Mouse (Mus musculus) neural tube, embryonic 14.5 days (tissue): ENCODE results near the gene Haspin. TPM values are rescaled to one million over a fixed set of nuclear protein-coding genes. Genes with fewer than 3 reads are reported as not detected.

Experiments used
- ATAC-seq: fragments of 200-750 bp; cut with Nextera tagmentation; 2 replicates; pipeline ENCODE4 v1.8.0; 2017; ENCODE audit warnings: low read depth, mild to moderate bottlenecking, moderate TSS enrichment, moderate library complexity
- H3K27ac ChIP-seq: fragments of 300-500 bp; sonication (generic); 2 replicates; pipeline ENCODE4 v1.5.1; 2014; ENCODE audit warnings: low read depth, mild to moderate bottlenecking, control low read depth, low read length, moderate library complexity, mixed read lengths
- H3K27me3 ChIP-seq: fragments of 300-500 bp; sonication (generic); 2 replicates; pipeline ENCODE4 v1.6.1; 2014; ENCODE audit warnings: low read length; ENCODE audit not compliant: control insufficient read depth, insufficient read depth
- H3K36me3 ChIP-seq: fragments of 300-500 bp; sonication (generic); 2 replicates; pipeline ENCODE4 v1.6.1; 2014; ENCODE audit warnings: low read length, mixed read lengths; ENCODE audit not compliant: control insufficient read depth, insufficient read depth
- H3K4me1 ChIP-seq: fragments of 300-500 bp; sonication (generic); 2 replicates; pipeline ENCODE4 v1.6.1; 2014; ENCODE audit warnings: low read length; ENCODE audit not compliant: control insufficient read depth, insufficient read depth
- H3K4me2 ChIP-seq: fragments of 300-500 bp; sonication (generic); 2 replicates; pipeline ENCODE4 v1.6.1; 2014; ENCODE audit warnings: mild to moderate bottlenecking, low read depth, low read length, control low read depth
- H3K4me3 ChIP-seq: fragments of 300-500 bp; sonication (generic); 2 replicates; pipeline ENCODE4 v1.5.1; 2014; ENCODE audit warnings: low read depth, low read length, control low read depth, mixed read lengths
- H3K9ac ChIP-seq: fragments of 300-500 bp; sonication (generic); replicated peaks from 2 replicates; pipeline ENCODE4 v1.6.1; 2014; ENCODE audit warnings: low read depth, mild to moderate bottlenecking, control low read depth, low read length, mixed read lengths
- H3K9me3 ChIP-seq: fragments of 300-500 bp; sonication (generic); 2 replicates; pipeline ENCODE4 v1.6.1; 2016; ENCODE audit warnings: low read length; ENCODE audit not compliant: control insufficient read depth
- WGBS: fragments of 180-500 bp; shearing (Covaris S2); extraction: QIAGEN DNeasy Blood & Tissue Kit; methylation state at CpG from one replicate; pipeline ENCODE4 v1.1.7; 2014; 5-methylcytosine and 5-hydroxymethylcytosine counted together
- polyA plus RNA-seq: library from polyadenylated mRNA; unstranded; fragments of >200 nt; fragmentation: Nextera tagmentation; extraction: Ambion mirVana; gene quantifications from 2 replicates; pipeline ENCODE4 v1.2.1, GENCODE M21; 2014

Gene Haspin
- polyA plus RNA-seq, 1 experiment from 2014 or later, result 1.4 TPM

DNA sequence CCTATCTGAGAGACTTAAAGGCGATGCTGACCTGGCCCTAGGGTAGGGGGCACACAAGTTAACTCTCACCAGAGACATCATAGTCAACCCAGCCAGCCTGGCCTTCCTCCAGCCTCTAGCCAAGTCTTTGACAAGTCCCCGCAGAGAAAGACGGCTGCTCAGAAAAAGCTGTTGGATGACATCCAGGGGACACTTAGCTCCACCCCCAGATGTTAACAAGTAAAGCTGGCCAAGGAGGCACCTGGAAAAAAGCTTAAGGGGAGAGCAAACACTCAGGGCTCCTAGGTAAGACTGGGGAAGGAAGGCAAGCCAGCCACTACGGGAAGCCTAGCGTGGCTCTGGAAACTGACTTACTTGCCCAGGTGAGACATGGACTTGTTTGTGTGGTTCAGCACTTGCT is 34.1 kb upstream of the Haspin start:
- H3K9ac ChIP-seq, result no peak overlapping the region
- H3K27ac ChIP-seq, result no peak overlapping the region

DNA sequence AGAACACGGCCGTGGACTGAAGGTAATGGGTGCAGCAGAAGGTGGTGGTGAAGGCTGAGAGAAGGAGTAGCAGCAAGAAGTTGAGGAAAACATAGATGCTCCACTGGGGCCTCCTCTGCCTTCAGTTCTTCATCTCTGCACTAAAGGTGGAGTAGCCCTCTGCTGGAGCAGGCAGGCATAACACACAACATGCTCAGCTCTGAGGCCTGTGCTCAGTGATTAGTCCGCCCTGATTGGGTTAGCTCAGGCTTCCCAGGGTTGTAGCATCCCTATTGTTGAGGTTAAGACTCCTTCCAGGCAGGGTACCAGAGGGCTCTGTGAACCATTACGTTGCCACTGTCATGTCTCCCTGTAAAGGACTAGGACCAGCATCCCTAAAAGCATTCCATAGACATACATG is 31.1 kb upstream of the Haspin start:
- no peak overlapping the region for H3K9ac ChIP-seq
- WGBS, result 53% methylated on average over 4 of the region's 4 CpGs
- no peak overlapping the region for H3K4me3 ChIP-seq
- H3K27ac ChIP-seq, result no peak overlapping the region
- no peaks in the 10 kb centered on the region for H3K9me3 ChIP-seq
- H3K4me2 ChIP-seq, result no peak overlapping the region
- H3K27me3 ChIP-seq, result no peaks in the 10 kb centered on the region
- H3K36me3 ChIP-seq, result no peaks in the 10 kb centered on the region
- no peaks in the 10 kb centered on the region; the same call in 1 of the 2 replicates for H3K4me1 ChIP-seq
- ATAC-seq, result peak; percentile 50; the same call in 1 of the 2 replicates

More for the DNA sequence above, 34.1 kb upstream of the Haspin start:
- H3K4me1 ChIP-seq, result peaks cover 11% of the 10 kb centered on the region
- ATAC-seq, result no peak
- H3K36me3 ChIP-seq, result no peaks in the 10 kb centered on the region
- no peak overlapping the region for H3K4me2 ChIP-seq
- H3K27me3 ChIP-seq, result no peaks in the 10 kb centered on the region
- H3K4me3 ChIP-seq, result no peak overlapping the region
- H3K9me3 ChIP-seq, result no peaks in the 10 kb centered on the region
- 58% methylated on average over 5 of the region's 5 CpGs for WGBS

DNA sequence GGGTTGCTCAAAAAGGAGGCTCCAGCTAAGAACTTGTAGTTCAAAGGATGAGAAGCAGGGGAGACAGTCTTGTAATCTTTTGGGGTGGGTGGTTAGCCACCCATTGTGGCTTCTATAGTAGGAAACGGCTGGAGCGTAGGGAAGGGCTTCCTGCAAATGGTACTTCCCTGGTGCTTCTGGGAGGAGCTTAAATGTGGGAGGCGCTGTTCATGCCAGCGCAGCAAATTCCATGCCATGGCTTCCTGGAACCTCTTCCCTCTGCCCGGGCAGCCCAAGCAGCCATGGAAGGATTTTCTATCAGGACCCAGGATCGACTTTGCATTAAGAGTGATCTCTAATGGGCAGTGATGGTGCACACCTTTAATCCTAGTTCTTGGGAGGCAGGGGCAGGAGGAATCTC is 30.5 kb upstream of the Haspin start:
- ATAC-seq, result no peak
- WGBS, result 82% methylated on average over 6 of the region's 6 CpGs
- H3K27ac ChIP-seq, result no peak overlapping the region
- H3K9me3 ChIP-seq, result no peaks in the 10 kb centered on the region
- no peak overlapping the region for H3K9ac ChIP-seq
- no peaks in the 10 kb centered on the region; the same call in 1 of the 2 replicates for H3K4me1 ChIP-seq
- no peak overlapping the region for H3K4me3 ChIP-seq
- H3K4me2 ChIP-seq, result no peak overlapping the region
- no peaks in the 10 kb centered on the region for H3K36me3 ChIP-seq
- no peaks in the 10 kb centered on the region for H3K27me3 ChIP-seq

DNA sequence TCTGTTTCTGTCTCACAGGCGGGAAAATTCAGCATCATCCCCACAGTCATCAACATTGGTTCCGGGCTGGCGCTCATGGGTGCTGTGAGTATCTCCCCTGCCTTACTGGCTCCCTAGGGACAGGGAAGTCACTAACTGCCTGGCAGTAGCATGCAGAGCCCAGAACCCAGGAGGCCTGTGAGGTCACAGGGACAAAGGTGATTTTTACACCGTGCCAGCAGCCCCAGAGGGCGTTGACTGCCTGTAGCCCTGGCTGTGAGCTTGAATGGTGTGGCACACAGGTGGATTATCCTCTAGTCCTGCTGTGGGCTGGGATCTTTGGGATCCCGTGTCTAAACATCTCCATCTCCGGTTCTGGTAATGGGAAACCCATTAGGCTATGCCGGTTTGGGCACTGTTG is 30.0 kb upstream of the Haspin start:
- no peak overlapping the region for H3K4me2 ChIP-seq
- H3K36me3 ChIP-seq, result no peaks in the 10 kb centered on the region
- no peak overlapping the region for H3K27ac ChIP-seq
- H3K27me3 ChIP-seq, result no peaks in the 10 kb centered on the region
- 84% methylated on average over 8 of the region's 8 CpGs for WGBS
- H3K4me1 ChIP-seq, result no peaks in the 10 kb centered on the region; the same call in 1 of the 2 replicates
- H3K9me3 ChIP-seq, result no peaks in the 10 kb centered on the region
- H3K9ac ChIP-seq, result no peak overlapping the region
- ATAC-seq, result no peak
- H3K4me3 ChIP-seq, result no peak overlapping the region

DNA sequence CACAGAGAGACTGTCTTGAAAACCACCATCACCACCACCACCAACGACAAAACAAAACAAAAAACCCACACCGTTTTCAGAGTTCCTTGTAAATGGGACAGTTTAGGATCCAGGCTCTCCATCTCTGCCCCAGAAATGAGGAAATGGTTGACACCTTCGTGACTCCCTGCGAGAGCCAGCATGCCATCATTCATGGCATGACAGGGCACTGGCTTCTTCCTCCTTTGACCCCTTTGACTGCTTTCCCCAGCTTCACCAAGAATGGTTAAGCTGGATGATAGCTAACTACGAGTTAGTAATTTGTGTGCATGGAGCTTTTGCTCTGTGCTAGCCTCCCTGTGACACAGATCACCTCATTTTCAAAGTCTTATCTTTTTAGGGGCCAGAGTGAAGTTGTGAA is 24.2 kb upstream of the Haspin start:
- H3K27ac ChIP-seq, result no peak overlapping the region
- ATAC-seq, result no peak

DNA sequence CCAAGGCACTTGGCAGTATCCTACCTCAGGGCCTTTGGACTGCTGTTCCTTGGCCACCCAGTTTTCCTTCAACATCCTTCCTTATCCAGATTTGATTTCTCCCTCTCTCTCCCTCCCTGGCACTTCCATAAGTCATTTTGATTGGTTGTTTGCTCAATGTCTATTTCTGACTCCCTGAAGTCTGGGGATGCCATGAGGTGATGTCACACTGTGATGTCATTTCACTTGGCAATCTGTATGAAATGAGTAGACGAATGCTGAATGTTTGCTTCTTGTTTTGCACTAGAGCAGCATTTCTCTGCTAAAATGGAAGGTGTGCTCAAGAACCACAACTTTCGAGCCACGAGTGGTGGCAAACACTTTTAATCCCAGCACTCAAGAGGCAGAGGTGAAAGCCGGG is 23.5 kb upstream of the Haspin start:
- 0 out of 2 replicates have a peak, but pooled peaks cover 2% of the 10 kb centered on the region for H3K4me1 ChIP-seq

More for the DNA sequence above, 24.2 kb upstream of the Haspin start:
- 77% methylated on average over 5 of the region's 5 CpGs for WGBS
- Histone ChIP-seq H3K36me3 (no peaks in the 10 kb centered on the region), H3K9me3 (no peaks in the 10 kb centered on the region), H3K4me2 (no peak overlapping the region), H3K9ac (no peak overlapping the region), H3K4me1 (0 out of 2 replicates have a peak, but pooled peaks cover 2% of the 10 kb centered on the region), H3K27me3 (peaks cover 6% of the 10 kb centered on the region; the same call in 1 of the 2 replicates), H3K4me3 (no peak overlapping the region)

DNA sequence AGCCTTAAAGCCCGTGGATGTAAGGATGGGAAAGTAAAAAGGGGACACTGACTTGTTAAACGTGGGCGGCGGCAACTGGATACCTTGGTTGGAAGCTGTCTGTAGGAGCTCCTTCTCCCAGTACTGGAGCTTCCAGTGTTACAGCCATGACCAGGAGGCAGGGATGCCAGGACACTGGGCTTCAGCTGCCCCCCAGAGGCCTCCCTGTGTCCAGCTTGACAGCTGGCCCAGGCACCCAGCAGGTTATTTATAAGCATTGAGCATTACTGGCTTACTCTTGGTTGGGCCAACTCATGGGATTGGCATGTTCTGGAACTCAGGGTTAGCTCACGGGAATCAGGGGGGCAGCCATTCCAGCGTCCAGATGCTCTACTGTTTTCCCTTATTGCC is 22.7 kb upstream of the Haspin start:
- Histone ChIP-seq H3K4me2 (peak overlapping the region; percentile 78), H3K9me3 (no peaks in the 10 kb centered on the region), H3K9ac (no peak overlapping the region), H3K4me1 (0 out of 2 replicates have a peak, but pooled peaks cover 2% of the 10 kb centered on the region), H3K27me3 (peaks cover 6% of the 10 kb centered on the region; the same call in 1 of the 2 replicates), H3K27ac (no peak overlapping the region), H3K36me3 (no peaks in the 10 kb centered on the region), H3K4me3 (peak overlapping the region; percentile 38; the same call in 1 of the 2 replicates)
- no peak for ATAC-seq
- 23% methylated on average over 6 of the region's 6 CpGs for WGBS

More for the DNA sequence above, 23.5 kb upstream of the Haspin start:
- Histone ChIP-seq H3K4me2 (no peak overlapping the region), H3K9me3 (no peaks in the 10 kb centered on the region), H3K27ac (no peak overlapping the region), H3K4me3 (no peak overlapping the region), H3K9ac (no peak overlapping the region), H3K36me3 (no peaks in the 10 kb centered on the region), H3K27me3 (peaks cover 6% of the 10 kb centered on the region; the same call in 1 of the 2 replicates)
- no peak for ATAC-seq
- WGBS, result 91% methylated on average over 4 of the region's 4 CpGs

DNA sequence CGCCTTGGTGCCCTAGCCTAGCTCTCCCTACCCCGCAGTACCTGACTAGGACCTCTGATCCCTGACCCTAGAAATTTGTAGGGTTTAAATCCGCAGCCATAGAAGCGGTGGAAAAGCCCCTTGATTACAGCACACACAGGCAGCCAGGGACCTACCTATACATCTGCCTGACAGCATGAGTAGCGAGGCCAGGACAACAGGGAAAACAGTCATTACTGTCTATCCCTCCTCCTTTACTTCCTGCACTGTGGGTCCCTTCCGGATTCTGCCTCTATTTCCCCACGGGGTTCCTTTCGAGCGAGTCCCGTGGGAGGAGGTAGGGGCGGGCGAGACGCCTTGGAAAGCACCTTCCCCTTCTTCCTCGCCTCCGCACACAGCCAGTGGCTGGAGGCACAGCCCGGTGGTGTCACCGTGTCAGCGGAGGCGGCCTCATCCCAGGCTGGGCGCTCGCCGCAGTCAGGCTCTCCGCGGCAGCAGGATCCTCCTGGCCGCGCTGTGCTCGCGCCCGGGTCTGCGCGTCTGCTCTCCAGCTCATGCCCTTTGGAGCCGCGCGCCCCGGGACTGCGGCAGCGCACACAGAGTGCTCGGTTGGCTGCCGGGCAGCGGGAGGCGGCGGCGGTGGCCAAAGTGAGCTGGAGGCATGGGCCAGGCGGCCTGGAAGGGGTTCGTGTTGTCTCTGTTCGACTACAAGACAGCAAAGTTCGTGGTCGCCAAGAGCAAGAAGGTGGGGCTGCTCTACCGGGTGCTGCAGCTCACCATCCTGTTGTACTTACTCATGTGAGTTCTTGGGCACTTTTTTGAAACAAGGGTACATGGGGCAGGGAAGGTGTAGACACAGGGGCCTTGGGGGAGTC is 22.1 kb upstream of the Haspin start, which contains the start of gene P2rx5:
Gene P2rx5, plus strand, starts transcription at position 465 of the 854 bp plus-strand sequence.
- Histone ChIP-seq H3K9ac (peak within 1 kb of the TSS; percentile 53; the same call in 1 of the 2 replicates), H3K27ac (no peak within 1 kb of the TSS), H3K4me3 (peak within 1 kb of the TSS; percentile 38), H3K27me3 (peaks cover 6% of the 10 kb centered on the region; the same call in 1 of the 2 replicates), H3K4me1 (0 out of 2 replicates have a peak, but pooled peaks cover 2% of the 10 kb centered on the region), H3K9me3 (no peaks in the 10 kb centered on the region), H3K4me2 (peak within 1 kb of the TSS; percentile 78), H3K36me3 (no peaks in the 10 kb centered on the region)
- whole genome bisulfite sequencing, result 3% methylated on average over 49 of the region's 49 CpGs
- peak; percentile 74 for ATAC-seq

DNA sequence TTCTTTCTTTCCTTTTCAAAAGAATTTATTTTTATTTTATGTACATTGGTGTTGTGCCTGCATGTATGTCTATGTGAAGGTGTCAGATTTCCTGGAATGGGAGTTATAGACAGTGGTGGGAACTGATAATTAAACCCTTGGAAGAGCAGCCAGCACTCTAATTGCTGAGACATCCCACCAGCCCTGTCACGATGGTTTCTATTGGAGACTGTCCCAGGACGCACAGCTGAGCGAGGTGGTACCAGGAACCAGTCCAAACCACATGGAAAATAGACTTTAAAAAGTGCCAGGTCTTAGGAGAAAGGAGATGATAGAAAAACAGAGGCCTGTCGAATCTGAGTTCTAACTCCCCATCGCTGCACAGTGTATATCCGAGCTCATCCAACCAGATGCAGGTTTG is 17.0 kb upstream of the Haspin start:
- no peaks in the 10 kb centered on the region for H3K9me3 ChIP-seq
- WGBS, result 77% methylated on average over 6 of the region's 6 CpGs
- H3K4me1 ChIP-seq, result no peaks in the 10 kb centered on the region
- ATAC-seq, result no peak
- no peak overlapping the region for H3K4me3 ChIP-seq
- no peak overlapping the region for H3K4me2 ChIP-seq
- H3K36me3 ChIP-seq, result no peaks in the 10 kb centered on the region
- H3K9ac ChIP-seq, result no peak overlapping the region
- no peak overlapping the region for H3K27ac ChIP-seq
- peaks cover 6% of the 10 kb centered on the region; the same call in 1 of the 2 replicates for H3K27me3 ChIP-seq
